Mouse (Mus musculus) NIH3T3 (cell line): ENCODE data around the gene Grwd1.

Source experiments
- DNase-seq: peaks from one replicate; pipeline ENCODE4 v3.0.0-alpha.2; 2012; ENCODE audit warnings: low read depth

Gene Grwd1

DNA sequence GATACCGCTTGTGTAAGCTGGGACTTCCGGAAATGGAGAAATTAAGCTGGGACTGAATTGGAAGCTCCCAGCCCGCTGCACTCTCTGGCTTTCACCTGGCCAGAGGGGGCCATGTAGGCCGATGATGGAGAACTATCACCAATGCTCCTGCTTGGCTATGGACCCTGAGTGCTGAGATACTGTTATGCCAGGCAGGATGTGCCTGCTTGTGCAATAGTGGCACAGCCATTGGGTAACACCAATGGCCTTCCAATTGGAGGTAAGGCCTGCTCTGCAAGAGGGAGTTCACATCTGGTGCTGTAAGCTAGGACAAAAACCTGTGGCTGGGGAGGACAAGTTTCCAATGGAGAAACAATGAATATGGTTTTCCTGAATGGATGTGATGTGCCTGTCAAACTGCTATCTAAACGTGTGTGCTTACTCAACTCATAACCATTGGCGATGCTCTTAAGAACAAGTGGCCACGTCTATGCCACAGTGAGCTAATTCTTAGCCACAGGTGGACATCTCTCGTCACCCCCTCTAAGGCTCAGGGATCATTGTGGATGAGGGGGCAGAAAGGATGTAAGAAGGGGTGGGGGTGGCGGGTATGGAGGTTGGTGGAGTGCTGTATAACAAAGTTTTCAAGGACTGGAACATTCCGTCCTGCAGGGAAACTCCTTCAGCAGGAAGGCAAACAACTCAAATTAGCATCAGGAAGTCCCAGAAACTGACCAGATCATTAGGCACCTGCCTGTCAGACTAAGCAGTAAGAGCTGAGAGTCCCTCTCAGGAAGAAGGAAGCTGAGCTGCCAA is 12.4 kb upstream of the Grwd1 start:
- DNase-seq = no peak

DNA sequence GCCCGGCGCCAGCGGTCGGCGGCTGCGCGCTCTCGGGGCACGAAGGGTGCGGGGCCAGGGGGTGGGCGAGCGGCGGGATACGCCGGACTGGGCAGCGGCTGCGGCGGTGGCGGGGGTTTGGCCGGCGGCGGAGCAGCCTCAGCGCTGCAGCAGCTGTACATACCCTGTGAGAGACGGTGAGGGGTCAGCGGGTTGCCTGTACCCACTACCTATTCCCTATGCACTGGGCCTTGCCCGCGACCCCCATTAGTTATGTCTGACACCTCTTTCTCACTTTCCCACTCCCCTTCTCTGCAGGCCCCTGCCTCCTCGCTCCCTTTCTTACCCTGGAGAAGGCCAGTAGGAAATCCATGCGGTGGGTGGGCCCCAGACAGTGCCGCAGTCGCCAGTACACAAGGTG is 3.2 kb upstream of the Grwd1 start:
- no peak for DNase-seq

DNA sequence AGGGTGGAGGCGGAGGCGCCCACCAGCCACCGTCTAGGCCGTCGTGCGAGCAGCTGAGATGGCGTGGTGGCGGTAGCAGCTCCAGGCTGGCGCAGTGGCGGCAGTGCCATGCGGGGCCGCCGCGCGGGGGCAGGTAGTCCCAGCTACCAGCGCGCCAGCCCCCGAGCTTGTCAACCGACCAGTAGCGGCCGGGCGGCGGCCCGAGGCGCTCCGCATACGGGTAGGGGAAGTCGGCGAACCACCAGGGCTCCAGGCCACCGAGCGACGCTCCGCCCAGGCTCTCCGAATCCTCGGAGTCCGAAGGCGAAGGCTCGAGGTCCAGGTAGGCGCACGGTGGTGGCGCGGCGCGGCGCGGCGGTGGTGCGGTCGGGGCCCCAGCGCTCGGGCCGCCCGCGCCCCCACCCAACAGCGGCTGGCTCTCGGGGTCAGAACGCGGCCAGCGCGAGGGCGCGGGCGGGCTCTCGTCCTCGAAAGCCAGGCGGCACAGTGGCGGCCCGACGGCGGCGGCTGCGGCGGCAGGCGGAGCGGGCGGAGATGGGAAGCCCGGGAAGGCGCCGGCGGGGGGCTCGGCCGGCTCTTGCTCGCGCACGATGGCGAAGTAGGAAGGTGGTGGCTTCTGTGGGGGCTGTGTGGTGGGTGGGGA is 2.5 kb upstream of the Grwd1 start:
- no peak for DNase-seq

DNA sequence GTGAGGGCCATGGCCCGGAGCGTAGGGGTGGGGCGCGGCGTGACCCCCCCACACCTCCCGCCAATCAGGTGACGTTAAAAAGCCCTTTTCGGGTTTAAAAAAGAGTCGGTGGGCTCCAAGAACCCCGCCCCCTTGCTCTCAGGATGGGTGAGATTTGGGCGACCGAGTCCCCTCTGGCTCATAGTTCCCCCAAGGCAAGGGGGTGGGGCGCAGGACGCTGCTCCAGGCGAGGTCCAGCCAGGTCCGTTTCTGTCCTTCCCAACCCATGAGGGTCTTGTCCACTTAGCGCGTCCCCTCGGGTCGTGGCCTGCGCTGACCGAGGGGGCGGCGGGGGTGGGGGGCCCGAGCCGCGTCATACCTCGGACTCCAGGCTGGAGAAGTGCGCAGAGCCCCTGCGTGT is 1.7 kb upstream of the Grwd1 start:
- no peak for DNase-seq

DNA sequence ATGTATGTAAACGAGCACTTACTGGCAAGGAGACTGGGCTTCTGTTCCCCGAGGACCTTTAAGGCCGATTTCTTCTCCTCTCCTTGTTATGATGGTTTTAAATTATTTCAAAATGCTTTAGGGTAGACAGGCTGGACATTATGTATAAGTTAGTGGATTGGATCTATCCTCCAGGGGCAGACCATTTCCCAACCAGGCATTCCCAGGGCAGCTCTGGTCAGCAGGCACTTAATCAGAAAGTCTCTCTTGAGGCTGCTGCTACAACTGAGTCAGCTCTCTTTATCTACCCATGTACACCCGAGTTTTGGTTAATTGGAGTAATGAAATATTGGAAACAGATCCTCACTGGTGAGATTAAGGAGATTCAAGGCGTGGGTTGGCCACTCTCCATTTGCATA is 383 bp upstream of the Grwd1 start:
- peak; percentile 71 for DNase-seq

DNA sequence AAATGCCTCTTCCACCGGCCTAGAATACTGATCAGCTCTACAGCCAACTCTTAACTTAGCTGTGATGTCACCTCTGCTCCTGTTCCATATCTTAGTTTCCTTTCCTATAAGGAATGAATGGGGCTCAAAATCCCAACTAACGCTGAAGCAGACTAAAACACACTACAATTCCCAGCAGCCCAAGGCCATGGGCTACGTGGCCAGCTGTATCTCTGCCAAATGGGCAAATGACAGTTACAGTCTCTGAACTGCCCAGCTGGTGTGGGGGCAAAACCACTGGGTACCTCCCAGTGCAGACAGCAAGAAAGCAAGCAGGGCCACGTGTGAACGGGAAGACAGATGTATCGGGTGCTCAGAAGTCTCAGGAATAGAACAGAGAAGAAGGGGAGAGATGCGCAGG is 4.1 kb downstream of the Grwd1 start:
- no peak for DNase-seq

DNA sequence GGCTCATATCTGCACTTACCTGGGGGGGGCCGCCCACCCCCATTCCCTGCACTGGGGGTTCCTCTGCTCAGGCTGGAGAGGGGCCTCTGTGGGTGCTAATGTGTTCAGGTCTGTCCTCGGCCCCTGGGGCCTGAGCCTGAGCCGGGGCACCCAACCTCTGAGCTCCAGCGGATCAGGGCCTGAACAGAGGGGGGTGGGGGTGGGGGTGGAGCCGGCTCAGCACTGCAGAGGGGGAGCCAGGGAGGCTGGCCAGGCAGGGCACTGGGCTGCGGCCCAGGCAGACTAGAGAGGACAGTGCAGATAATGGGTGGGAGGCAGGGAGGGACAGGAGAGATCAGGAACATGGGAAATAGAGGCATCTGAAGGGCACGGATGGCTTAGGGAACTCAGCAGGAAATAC is 6.1 kb downstream of the Grwd1 start, which contains the start of gene Kcnj14:
TSS of gene Kcnj14 (minus strand) at position 185 of the 400 bp plus-strand sequence.
- DNase-seq = no peak

DNA sequence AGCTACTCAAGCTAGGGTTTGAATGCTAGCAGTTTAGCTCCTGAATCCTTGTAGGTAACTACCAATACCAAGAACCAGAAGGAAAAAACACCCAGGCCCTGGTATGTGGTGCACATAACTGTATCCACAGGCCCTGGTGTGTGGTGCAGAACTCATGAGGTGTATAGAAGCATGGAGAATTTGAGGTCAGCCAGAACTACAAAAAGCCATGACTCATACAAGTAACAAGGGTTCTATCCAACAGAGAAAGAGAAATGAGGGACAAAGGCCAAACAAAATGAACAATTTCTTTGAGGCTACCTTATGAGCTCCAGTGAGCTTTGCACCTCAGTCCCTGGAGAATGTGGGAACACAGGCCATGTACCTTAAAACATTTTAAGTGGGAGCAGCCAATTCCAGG is 9.8 kb downstream of the Grwd1 start:
- DNase-seq = peak; percentile 43

DNA sequence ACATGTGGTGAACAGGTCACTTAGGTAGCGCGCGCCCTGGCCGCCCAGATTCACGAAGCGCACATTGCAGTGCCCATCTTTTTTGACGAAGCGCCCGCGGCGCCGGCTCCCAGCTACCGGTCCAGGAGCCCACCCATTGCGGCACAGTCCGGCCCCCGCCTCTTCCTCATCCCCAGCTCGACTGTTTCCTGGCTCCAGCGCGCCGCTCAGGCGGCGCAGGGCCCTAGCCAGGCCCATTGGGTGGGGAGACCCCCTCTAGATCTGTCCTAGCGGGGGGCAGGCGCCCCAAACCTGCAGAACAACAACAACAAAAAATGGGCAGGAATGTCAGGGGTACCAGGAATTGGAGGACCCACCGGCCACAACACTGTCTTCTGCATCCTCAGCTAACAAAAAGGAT is 10.9 kb downstream of the Grwd1 start:
- no peak for DNase-seq

DNA sequence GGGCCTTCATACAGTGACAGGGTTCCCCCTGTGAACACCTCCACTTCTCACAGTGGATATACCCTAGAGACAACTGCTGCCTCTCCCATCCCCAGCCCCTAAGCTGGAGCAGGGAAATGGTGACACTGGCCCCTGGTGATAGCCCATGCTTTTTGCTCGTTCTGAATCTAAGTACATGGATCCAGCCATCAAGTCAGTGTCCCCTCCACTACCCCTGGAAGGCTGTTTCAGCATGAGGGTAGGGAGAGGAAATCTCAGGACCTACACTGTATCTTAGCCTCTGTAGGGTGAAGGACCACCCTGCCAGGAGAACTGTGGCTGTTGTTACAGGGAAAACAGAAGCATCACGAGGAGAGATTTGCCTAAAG is 14.8 kb downstream of the Grwd1 start:
- no peak for DNase-seq

DNA sequence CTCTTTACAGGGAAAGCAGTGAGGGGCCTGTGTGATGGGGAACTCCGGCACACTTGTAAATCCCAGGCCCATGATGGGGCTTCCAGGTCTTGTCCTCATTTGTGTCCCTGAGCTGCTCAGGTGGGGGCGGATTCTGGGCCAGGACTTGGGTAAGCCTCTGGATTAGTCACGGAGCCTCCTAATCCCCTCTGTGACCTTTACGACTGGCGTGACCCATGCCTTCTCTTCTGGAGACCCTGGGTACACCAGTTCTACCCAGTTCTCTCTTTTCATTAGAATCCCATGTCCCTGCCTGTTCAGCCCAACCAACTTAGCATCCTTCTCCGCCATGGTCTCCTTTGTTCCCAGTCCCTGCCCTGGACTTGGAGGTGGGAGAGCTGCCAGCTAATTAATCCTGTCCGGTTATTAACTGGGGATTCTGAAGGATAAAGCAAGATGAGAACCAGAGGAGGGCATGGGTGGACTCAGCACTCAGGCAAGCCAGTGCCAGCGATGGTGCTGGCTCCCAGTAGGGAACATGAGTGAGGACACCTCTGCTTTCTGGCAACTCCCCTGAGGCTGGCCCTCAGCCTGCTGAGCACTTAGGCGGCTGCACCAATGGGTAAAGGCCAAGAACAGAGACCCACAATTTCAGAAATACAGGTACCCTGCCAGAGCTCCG is 15.3 kb downstream of the Grwd1 start:
- no peak for DNase-seq

DNA sequence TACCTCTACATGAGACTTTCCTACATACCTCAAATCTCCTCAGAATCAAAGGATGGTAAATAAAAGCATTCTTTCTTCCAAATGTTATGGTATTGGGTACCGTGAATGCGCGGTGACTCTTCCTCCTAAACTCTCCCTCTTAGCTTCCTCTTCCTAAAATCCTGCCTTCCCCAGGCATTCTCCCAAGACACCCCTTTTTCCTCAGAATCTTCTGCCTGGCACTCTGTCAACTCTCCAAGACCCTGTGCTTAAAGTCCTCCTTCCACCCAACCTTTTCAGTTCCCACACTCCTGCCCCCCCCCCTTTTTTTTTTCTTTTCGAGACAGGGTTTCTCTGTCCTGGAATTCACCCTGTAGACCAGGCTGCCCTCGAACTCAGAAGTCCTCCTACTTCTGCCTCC is 15.9 kb downstream of the Grwd1 start:
- no peak for DNase-seq

DNA sequence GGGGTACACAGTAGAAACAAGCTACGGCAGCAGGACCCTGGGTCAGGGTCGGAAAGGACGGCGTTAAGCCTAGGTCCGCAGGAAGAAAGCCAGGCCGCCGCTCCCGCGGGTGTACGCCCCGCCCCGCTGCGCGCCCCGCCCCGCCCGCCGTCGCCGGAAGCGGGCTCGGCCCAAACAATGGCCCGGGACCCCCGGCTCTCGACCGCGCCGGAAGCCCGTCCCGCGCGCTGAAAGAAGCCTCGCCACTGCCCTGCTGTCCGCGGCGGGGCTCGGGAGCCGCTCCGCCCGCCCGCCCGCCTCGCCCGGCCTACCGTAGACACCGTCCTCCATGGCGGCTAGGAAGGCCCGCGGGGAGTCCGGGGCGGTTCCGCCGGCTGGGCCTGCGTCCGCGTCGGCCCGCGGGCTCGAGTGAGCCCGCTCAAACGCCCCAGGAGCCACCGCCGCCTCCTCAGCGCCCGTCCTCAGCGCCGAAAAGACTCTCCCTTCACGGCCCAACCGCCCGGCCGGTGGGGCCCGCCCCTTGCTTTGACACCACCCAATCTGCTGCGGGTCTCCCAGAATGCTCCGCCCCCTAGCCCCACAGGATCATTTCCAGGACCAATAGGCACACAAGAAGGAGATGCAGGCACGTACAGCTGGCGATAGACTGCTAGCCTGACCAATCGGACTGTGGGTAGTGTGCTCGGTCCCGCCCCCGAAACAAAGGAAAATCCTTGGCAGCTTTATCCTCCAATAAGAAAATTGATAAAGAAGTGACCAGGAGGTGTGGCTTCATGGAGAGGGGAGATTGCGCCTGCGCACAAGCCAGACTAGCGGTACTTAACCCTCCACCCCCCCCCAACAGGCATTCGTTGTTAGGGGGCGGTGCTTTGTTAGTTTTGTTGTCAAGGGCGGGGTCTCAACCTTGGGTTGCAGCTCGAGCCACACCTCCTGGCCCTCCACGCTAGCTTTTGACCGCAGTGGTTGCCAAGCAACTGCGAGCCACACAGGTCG is 16.7 kb downstream of the Grwd1 start, which contains the start of gene Cyth2:
TSS of gene Cyth2 (minus strand) at position 795 of the 993 bp plus-strand sequence.
- DNase-seq = peak; percentile 100

DNA sequence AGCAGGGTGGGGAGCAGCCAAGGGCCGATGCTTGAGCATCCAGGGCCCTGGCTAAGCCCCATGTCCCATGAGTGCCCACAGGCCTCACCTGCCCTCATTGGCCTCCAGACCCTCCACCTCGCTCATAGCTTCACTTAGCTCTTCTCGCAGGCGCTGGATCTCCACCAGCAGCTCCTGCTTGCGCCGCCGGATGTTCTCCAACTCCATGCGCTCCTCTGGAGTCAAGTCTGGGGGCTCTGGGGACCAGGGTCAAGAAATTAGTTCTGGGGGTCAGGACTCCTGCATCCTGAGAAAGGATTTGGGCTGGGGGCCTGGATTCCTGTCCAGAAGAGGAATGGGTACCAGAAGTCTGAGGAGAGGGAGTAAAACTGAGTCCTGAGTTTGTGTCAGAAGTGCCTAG is 17.8 kb downstream of the Grwd1 start:
- no peak for DNase-seq

DNA sequence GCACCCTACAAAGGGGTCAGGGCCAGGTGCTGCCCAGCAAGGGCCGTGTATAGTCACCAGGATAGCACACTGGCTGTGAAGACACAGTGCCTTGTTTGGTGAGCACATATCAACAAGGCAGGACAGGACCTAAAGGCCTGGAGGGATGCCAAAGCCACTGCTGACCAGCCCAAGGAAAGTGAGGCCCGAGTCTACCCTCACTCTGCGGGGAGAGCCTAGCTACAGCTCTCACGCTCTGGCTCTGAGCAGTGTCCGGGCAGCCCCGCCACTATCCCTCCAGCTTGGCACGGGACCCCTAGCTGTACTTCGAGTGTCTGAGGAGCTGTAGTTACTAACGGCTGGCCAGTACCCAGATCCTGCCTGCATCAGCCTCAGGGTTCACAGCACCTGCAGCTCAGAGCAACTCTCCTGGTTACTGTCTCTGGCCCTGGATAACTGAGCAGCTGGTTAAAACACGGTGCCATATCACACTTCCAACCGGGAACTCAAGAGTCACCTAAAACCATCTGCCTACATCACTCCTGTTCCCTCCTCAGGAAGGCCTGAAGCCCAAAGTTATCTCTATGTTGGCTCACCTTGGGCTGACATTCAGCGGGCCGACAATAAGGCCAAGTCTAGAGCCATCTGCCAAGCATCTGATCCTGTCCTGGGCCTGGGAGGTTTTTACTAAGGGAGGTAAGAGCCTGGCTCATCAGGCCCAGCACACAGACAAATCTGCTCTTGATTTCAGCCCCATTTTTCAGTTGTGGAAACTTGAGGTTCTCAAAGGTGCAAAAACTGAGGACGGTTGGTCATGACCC is 21.3 kb downstream of the Grwd1 start:
- DNase-seq = no peak

DNA sequence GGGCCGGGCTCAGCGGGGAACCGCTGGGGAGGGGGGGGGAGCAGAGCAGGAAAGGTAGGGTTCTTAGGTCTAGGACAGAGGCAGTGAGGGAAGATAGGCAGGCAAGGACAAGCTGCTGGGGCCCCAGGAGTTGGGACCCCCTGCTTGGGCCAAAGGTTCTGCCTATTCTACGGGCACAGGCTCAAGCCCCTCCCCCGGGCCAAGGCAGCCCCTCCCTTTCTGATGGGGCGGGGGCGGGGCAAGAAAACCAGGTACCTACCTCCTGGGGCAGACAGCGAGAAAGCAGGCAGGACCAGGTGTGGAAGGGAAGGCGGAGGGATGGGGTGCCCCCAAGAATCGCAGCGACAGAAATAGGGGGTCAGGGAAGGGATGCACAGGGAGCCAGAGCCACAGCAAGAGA is 22.3 kb downstream of the Grwd1 start:
- no peak for DNase-seq

DNA sequence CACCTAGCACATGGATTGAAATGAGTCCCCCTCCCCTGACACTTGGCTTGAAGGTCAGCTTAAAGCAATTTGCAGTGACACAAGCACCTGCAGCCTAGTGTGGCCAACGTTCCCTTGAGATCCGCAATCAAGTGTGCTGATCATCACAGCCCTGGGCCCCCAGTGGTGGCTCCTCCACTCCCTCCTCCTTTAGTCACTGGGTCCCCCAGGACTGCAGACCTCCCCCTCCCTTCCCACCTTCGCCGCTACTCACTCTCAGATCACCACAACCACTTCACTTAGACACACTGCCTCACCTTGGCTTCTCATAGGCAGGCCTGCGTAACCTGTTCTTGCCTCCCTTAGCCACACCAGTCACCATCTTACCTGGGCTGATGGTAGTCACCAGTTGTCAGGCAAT is 24.8 kb downstream of the Grwd1 start:
- peak; percentile 14 for DNase-seq

DNA sequence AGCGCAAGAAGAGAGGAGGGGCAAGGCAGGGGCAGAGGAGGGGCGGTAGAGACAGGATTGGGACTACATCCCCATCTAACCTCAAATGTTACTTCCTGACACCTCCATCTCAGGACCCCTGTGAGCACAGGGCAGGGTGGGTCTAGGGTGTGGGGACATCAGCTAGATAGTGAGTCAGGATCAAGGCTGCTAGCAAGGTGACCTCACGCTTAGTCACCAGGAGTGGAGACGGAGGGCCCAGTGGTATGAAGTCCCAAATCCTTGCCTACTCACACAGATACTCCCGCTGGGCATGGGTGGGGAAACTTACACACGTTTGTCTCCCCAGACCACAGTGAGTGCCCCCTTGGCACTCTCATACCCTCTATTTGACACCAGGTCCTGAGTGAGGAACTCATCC is 28.2 kb downstream of the Grwd1 start:
- DNase-seq = peak; percentile 77

DNA sequence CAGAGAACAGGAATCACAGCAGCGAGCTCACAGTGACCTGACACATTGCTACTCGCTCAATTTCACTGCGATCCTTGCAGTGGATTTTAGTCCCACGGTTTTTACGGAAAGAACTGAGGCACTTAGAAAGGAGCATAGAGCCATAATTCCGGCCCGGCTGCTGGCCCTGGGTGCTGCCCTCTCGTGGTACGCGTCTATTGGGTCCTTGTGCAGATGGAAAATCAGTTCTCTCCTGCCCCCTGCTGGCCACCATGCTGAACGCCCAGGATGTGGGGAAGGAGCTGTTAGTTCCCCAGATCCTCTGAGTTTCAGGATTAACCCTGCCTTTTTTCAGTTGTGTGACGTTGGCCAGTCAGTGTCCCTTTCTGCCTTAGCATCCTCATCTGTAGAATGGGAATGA is 29.4 kb downstream of the Grwd1 start:
- peak; percentile 97 for DNase-seq

DNA sequence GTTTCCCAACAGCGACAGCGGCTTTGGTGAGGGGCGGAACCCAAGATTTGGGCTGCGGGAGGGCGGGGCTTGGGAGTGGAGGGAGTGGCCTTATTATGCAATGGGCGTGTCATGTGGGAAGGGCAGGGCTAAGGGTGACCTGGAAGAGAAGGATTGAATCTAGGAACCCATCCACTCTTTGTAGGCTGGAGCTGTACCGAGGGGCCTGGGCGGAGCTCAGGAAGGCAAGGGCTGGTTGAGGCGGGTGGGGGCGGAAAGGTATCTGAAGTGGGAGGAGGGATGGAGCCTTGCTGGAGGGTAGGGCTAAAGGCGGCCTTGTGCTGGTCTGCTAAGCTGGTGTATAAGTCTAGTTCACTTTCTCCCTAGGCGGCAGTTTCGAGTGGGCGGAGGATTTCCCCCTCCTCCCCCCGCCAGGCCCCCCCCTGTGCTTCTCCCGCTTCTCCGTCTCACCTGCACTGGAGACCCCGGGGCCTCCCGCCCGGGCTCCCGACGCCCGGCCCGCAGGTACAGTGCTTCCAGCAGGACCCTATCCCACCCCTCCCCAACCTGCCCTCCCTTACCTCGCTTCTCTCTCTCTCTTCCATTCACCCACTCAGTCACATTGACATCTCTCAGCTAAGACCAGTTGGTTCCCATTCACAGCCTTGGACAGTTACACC is 30.1 kb downstream of the Grwd1 start:
- peak; percentile 24 for DNase-seq

DNA sequence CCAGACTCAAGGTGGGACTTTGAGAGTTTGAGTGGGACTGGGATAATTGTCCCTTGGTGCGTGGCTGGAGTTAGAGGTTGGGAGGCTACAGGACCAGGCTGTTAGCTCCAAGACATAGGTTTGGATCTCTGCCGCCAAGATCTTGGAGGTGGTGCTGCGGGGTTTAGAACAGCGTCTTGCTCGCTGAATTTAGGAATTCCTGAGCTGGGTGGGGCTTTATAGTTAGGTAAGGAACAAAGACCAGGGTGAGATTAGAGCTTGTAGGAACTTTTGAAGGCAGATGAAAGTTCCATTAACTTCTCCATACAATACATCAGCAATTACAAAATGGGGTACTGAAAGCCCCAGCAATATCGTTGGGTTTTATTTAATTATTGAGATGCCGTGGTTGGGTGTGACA is 30.7 kb downstream of the Grwd1 start:
- DNase-seq = no peak
